Mouse (Mus musculus) gastrocnemius, postnatal 25 days (tissue): ENCODE measurements around the gene Olfr1160. TPM values are rescaled to one million over a fixed set of nuclear protein-coding genes. Genes with fewer than 3 reads are reported as not detected.
"Not testable (repeated sequence)": the region's sequence is repeated elsewhere in the genome, so short reads cannot be mapped to it uniquely, and the experiment has no call there.

Experiments used
- DNase-seq: peaks from one replicate; pipeline ENCODE4 v3.0.0; 2022
- long read RNA-seq, 2 experiments: library from polyadenylated mRNA; stranded (forward); transcript quantifications; one replicate each; pipeline ENCODE4 v2.0.0; 2021
- total RNA-seq, 2 experiments: library from RNA; stranded (reverse); gene quantifications; 1 replicate in 1 of 2; 2 replicates in 1 of 2; pipeline ENCODE4 v1.2.3; 2021

Gene Olfr1160
- total RNA-seq, result not detected
- long read RNA-seq, experiment 1, result 0 reads
- long read RNA-seq, experiment 2, result 0 reads

DNA sequence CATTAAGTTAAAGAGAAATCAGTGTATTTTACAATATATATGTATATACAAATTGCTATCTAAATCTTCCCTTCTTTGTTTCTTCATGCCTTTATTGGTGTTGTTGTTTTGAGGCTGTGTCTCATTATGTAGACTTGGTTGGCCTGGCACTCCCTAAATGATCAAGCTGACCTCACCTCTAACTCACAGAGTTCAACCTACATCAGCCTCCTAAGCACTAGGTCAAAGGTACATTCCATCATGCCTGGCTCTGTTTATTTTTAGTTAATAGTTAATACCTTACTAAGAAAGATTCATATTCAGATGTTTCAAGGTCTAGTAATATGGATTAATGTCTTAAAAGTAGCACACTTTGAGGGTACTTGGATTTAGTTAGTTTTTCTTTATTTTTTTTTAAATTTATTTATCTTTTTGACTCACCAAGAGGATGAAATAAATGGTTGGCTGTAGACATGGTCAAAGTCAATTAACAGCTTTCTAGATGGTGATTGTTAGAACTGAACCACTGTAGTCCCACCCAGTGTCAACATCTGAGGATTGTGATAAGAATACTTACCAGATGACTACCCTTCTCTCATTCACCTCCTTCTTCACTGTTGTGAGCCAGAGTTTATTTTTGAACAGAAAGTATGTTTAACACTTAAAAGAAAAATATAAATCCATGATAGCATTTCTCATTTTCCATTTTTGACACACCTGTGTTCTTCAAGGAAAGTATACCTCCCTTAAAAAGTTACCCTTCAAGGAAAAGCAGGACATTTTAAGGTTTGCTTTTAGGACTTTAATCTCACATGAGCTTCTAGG, at the start of gene Olfr1160:
TSS of gene Olfr1160 (minus strand) at position 754 of the 804 bp plus-strand sequence.
- DNase-seq, result no peak

DNA sequence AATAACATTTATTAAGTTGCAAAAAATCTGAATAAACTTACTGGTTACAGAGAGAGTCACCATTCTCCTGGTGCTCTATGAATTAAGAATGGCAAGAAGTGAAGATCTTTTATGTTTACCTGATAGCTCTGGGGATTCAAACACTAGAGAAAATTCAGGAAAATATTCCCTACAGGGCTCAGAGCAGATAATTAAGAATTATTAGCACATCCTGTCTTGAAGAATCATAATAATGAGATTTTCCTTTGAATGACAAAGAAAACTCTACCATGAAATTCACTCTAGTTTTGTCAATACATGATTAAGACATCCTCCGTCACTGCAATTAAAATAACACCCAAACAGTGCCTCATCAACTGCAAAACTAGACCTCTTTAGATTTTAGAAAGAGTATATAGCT, 43.0 kb upstream of the Olfr1160 start, which contains the start of gene Olfr1162:
TSS of gene Olfr1162 (minus strand) at position 101 of the 400 bp plus-strand sequence.
- no peak for DNase-seq

DNA sequence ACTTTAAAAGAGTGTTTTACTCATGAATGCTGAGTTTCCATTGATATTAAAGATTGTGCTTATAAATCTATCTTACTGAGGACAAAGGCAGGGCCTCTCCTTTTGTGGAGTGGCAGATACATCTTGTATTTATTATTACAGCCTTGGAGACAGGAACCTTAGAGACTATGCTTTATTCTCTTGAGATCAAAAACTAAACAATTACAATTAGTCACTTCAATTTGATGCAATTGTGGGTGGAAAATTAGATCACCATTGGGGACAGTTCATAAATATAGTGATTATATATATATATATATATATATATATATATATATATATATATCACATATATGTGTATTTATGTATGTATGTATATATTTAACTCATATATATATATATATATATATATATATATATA, 29.5 kb upstream of the Olfr1160 start, which contains the start of gene Olfr73:
TSS of gene Olfr73 (minus strand) at position 101 of the 400 bp plus-strand sequence.
- no peak for DNase-seq

DNA sequence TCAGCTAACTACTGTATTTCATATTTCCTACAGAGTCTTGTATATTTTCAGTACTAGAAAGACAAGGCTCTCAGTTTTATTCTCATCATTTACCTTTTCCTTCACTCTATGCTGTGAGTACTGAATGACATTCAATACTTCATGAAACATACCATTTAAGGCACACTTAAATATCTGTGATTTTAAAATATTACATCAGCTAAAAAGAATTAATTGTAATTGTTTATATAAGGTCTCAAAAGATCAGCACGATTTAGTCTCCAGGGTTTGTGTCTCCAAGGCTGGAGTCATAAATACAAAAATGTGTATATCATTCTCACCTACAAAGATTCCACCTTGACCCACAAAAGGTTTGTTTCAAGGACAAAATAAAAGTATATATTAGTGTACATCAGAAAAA, 14.4 kb upstream of the Olfr1160 start, which contains the start of gene Olfr1161:
TSS of gene Olfr1161 (plus strand) at position 301 of the 400 bp plus-strand sequence.
- DNase-seq, result not testable (repeated sequence)

DNA sequence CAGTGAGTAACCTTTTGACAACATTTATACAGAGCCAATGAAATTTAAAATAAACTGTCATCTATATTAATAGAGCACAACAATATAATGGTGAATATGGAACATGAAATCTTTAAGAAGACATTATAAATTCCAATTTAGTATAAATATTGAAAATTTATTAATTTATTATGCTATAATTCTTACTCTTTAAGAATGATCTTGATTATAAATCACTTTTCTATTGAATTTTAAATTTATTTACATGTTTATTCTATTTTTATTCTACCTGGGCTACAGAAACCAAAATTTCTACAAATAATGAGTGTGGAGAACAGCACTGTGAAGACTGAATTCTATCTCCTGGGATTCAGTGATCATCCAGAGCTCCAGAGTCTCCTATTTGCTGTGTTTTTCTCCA, 18.3 kb downstream of the Olfr1160 start, which contains the start of gene Olfr1158:
TSS of gene Olfr1158 (plus strand) at position 301 of the 400 bp plus-strand sequence.
- DNase-seq, result no peak

DNA sequence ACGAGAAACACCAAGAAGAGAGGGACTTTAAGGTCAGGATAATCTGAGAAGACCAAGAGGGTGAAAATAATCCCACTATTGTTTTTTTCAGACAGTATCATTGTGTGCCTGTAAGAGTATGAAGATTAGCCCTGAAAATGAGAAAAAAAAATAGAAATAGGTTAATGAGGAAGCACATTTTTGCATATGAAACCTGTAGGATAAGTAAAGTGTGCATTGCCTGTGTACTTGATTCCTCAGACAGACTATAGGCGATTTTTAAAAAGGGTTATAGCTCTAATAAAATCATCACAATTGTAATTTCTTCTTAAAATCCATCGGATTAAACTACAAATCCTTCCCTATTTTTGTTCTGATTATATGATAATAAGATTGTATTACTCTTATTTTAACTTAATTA, 33.5 kb downstream of the Olfr1160 start, which contains the start of gene Olfr74:
TSS of gene Olfr74 (minus strand) at position 101 of the 400 bp plus-strand sequence.
- DNase-seq, result no peak

DNA sequence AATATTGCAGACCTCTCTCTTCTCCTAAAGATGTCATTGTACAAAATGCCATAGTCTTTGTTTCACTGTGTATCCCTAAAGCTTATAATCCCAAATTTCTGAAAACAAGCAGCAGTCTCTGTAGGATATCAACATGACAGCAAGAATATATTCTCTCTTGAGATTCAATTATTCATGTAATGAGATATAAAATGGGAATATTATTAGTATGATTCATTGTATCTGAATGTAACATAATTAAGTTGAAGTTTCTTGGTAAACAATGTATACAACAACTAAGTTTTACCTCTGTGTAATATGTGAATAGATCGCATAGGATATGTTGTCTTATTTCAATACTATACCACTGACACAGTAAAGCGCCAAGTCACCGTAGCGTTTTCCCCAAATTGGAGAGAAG, 39.9 kb downstream of the Olfr1160 start, which contains the start of gene Olfr1157:
TSS of gene Olfr1157 (minus strand) at position 101 of the 400 bp plus-strand sequence.
- DNase-seq, result no peak

DNA sequence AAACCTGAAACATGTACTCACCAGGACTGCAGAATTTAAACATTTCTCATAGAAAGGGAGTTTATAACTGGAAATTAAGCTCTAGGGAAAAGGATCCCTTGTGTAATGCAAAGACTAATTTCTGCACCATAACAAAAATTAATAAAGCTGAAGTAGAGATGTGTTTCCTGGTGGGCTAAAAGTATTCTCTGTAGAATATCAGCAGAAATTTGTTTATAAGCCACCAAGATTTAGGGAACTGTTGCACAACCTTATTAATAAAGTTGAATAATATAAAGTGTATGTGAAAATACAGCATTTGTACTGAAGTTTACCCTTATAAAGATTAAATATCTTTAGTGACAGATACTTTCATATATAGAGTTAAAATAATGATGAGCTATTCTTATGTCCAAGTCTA, 55.1 kb downstream of the Olfr1160 start, which contains the start of gene Olfr1156:
TSS of gene Olfr1156 (minus strand) at position 101 of the 400 bp plus-strand sequence.
- no peak for DNase-seq

Other genes with a start within 250 kb of the Olfr1160 start
- gene Olfr152, start 228.8 kb downstream of the Olfr1160 start, total RNA-seq, result not detected
- not detected for gene Olfr1143, start 207.7 kb downstream of the Olfr1160 start, total RNA-seq
- not detected for gene Olfr1145, start 198.4 kb downstream of the Olfr1160 start, total RNA-seq
- not detected for gene Olfr1148, start 177.7 kb downstream of the Olfr1160 start, total RNA-seq
- not detected for gene Olfr1150-ps1, start 164.3 kb downstream of the Olfr1160 start, total RNA-seq
- gene Olfr1151, start 152.4 kb downstream of the Olfr1160 start, total RNA-seq, result not detected
- gene Olfr1152, start 141.8 kb downstream of the Olfr1160 start, total RNA-seq, result not detected
- not detected for gene Olfr1153, start 113.3 kb downstream of the Olfr1160 start, total RNA-seq
- not detected for gene Olfr1154, start 103.1 kb downstream of the Olfr1160 start, total RNA-seq
- gene Olfr1155, start 63.1 kb downstream of the Olfr1160 start, total RNA-seq, result not detected
- not detected for gene Olfr1156, start 55.2 kb downstream of the Olfr1160 start, total RNA-seq
- not detected for gene Olfr1157, start 40.0 kb downstream of the Olfr1160 start, total RNA-seq
- not detected for gene Olfr74, start 33.6 kb downstream of the Olfr1160 start, total RNA-seq
- gene Olfr1158, start 18.2 kb downstream of the Olfr1160 start, total RNA-seq, result not detected
- gene Olfr1161, start 14.5 kb upstream of the Olfr1160 start, total RNA-seq, result not detected
- gene Olfr73, start 29.4 kb upstream of the Olfr1160 start, total RNA-seq, result not detected
- gene Olfr1162, start 42.9 kb upstream of the Olfr1160 start, total RNA-seq, result not detected
- not detected for gene Olfr1163, start 63.6 kb upstream of the Olfr1160 start, total RNA-seq
- gene Olfr1164, start 85.7 kb upstream of the Olfr1160 start, total RNA-seq, result not detected
- not detected for gene Olfr1166, start 120.0 kb upstream of the Olfr1160 start, total RNA-seq
- gene Olfr1167, start 146.9 kb upstream of the Olfr1160 start, total RNA-seq, result not detected
- gene Olfr1168, start 173.6 kb upstream of the Olfr1160 start, total RNA-seq, result not detected
- gene Olfr1170, start 220.1 kb upstream of the Olfr1160 start, total RNA-seq, result not detected